Mouse (Mus musculus): ENCODE data around the gene Apod. TPM values are rescaled to one million over a fixed set of nuclear protein-coding genes. Genes with fewer than 3 reads are reported as not detected.

The Apod gene
- polyA plus RNA-seq, 1 experiment, result 6.1 TPM

- H3K27me3 ChIP-seq (ENCODE audit: control insufficient read depth, insufficient read depth, low read length), result no peaks in the 10 kb centered on the region
- no peak overlapping the region for H3K27ac ChIP-seq (ENCODE audit: control insufficient read depth, insufficient read depth, low read length)
- TF ChIP-seq POLR2A (IDR thresholded peaks at IDR 0.05; ENCODE audit: control insufficient read depth, extremely low read depth, insufficient read depth, low read length, poor library complexity), result no peak
- TF ChIP-seq CTCF (IDR thresholded peaks at IDR 0.05; ENCODE audit: borderline replicate concordance, control insufficient read depth, extremely low read depth, insufficient read depth, low read length, poor library complexity), result no peak
- no peaks in the 10 kb centered on the region for H3K4me1 ChIP-seq (replicated peaks; ENCODE audit: control insufficient read depth, insufficient read depth, low read length)
- no peak overlapping the region for H3K4me3 ChIP-seq (ENCODE audit: control insufficient read depth, insufficient read depth, low read length)
- 85% methylated on average over 10 of the region's 10 CpGs for WGBS
- DNase-seq, result no peak
- H3K36me3 ChIP-seq (ENCODE audit: control insufficient read depth, insufficient read depth, low read length), result no peaks in the 10 kb centered on the region
Measured at GRCm38 (mm10) chr16:31303276-31303675, 11.3 kb downstream of the Apod start.

DNA sequence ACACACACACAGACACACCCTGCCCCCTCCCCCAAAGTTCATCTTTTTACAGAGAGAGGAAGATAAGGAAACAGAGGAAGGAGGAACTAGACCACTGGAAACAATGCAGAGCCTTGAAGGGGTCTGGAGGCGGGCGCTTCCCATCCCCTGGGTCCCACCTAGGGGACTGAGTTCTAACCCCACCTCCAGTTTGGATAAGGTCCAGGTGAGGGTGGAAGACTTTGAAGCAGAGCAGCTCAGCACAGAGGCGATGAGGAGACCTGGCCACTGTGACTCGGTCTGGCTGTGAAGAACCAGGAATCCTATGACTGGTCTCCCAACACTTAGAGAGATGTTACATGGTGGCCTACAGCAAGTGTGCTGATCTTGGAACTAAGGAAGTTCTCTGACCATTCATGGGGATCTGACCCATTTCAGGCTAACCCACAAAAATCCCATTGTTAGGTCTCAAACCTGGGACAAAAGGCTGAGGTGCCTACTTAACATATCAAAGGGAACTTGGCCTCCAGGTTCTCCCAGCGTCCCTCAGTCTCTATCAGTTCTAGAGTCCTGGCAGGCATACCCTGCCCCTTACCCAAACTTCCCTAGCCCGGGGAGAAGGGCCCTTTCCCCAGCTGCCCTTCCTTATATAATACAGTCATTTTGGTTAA, 13.6 kb downstream of the Apod start:
- no peaks in the 10 kb centered on the region for H3K27me3 ChIP-seq (ENCODE audit: control insufficient read depth, insufficient read depth, low read length)
- WGBS, result 88% methylated on average over 6 of the region's 6 CpGs
- H3K36me3 ChIP-seq (ENCODE audit: control insufficient read depth, insufficient read depth, low read length), result no peaks in the 10 kb centered on the region
- no peak for DNase-seq
- H3K27ac ChIP-seq (ENCODE audit: control insufficient read depth, insufficient read depth, low read length), result no peak overlapping the region
- H3K4me3 ChIP-seq (ENCODE audit: control insufficient read depth, insufficient read depth, low read length), result no peak overlapping the region
- peaks cover 11% of the 10 kb centered on the region for H3K4me1 ChIP-seq (replicated peaks; ENCODE audit: control insufficient read depth, insufficient read depth, low read length)
- no peak for TF ChIP-seq POLR2A (IDR thresholded peaks at IDR 0.05; ENCODE audit: control insufficient read depth, extremely low read depth, insufficient read depth, low read length, poor library complexity)
- no peak for TF ChIP-seq CTCF (IDR thresholded peaks at IDR 0.05; ENCODE audit: borderline replicate concordance, control insufficient read depth, extremely low read depth, insufficient read depth, low read length, poor library complexity)

GRCm38 (mm10) chr16:31300467-31300866, 14.1 kb downstream of the Apod start:
- Histone ChIP-seq H3K27ac (ENCODE audit: control insufficient read depth, insufficient read depth, low read length) (no peak overlapping the region), H3K27me3 (ENCODE audit: control insufficient read depth, insufficient read depth, low read length) (no peaks in the 10 kb centered on the region), H3K4me1 (replicated peaks; ENCODE audit: control insufficient read depth, insufficient read depth, low read length) (peaks cover 11% of the 10 kb centered on the region), H3K4me3 (ENCODE audit: control insufficient read depth, insufficient read depth, low read length) (no peak overlapping the region), H3K36me3 (ENCODE audit: control insufficient read depth, insufficient read depth, low read length) (no peaks in the 10 kb centered on the region)
- 95% methylated on average over 7 of the region's 7 CpGs for WGBS
- TF ChIP-seq POLR2A (IDR thresholded peaks at IDR 0.05; ENCODE audit: control insufficient read depth, extremely low read depth, insufficient read depth, low read length, poor library complexity), result no peak
- DNase-seq, result no peak

- H3K36me3 ChIP-seq (ENCODE audit: control insufficient read depth, insufficient read depth, low read length), result no peaks in the 10 kb centered on the region
- peaks cover 11% of the 10 kb centered on the region for H3K4me1 ChIP-seq (replicated peaks; ENCODE audit: control insufficient read depth, insufficient read depth, low read length)
- DNase-seq, result no peak
- H3K4me3 ChIP-seq (ENCODE audit: control insufficient read depth, insufficient read depth, low read length), result no peak overlapping the region
- H3K27me3 ChIP-seq (ENCODE audit: control insufficient read depth, insufficient read depth, low read length), result no peaks in the 10 kb centered on the region
- no peak overlapping the region for H3K27ac ChIP-seq (ENCODE audit: control insufficient read depth, insufficient read depth, low read length)
- WGBS, result 95% methylated on average over 3 of the region's 3 CpGs
- TF ChIP-seq CTCF (IDR thresholded peaks at IDR 0.05; ENCODE audit: borderline replicate concordance, control insufficient read depth, extremely low read depth, insufficient read depth, low read length, poor library complexity), result no peak
- no peak for TF ChIP-seq POLR2A (IDR thresholded peaks at IDR 0.05; ENCODE audit: control insufficient read depth, extremely low read depth, insufficient read depth, low read length, poor library complexity)
Measured at GRCm38 (mm10) chr16:31299960-31300353, 14.7 kb downstream of the Apod start.

DNA sequence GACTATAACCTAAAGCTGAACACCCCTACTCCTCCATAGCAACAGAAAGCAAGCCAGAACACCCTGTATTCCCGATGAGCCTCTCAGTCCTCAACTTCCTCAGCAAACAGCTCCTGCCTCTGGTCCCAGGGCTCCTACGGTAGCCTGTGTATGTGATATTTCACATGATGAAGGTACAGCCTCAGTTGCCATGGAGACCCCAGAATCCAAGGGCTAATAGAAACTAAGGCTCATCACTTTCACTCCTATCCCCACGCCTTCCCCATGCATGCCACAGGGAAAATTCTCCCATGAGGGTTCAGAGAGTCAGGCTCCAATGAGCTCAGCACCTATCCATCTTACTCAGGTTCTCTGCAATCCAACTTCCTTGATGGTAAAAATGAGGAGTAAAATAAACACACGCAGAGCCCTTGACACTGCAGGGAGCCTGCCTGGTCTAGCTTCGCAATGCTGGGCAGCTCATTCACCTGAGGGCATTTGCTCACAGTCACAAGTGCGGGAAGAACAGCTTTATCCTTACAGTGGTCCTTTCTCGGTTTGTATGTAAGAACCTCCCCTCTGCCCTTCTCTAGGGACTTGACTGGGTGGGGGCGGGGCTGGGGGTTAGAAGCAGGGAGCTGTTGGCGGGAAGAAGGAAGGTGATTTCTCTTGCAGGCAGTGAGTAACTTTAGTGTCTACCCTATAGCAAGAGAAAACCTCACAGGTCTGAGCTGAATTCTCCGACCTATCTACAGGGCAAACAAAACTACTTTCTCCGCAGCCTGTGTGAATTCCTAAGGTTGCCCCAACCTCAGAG, 15.2 kb downstream of the Apod start:
- Histone ChIP-seq H3K4me3 (ENCODE audit: control insufficient read depth, insufficient read depth, low read length) (no peak overlapping the region), H3K27me3 (ENCODE audit: control insufficient read depth, insufficient read depth, low read length) (no peaks in the 10 kb centered on the region), H3K27ac (ENCODE audit: control insufficient read depth, insufficient read depth, low read length) (no peak overlapping the region), H3K36me3 (ENCODE audit: control insufficient read depth, insufficient read depth, low read length) (no peaks in the 10 kb centered on the region), H3K4me1 (replicated peaks; ENCODE audit: control insufficient read depth, insufficient read depth, low read length) (peaks cover 11% of the 10 kb centered on the region)
- TF ChIP-seq CTCF (IDR thresholded peaks at IDR 0.05; ENCODE audit: borderline replicate concordance, control insufficient read depth, extremely low read depth, insufficient read depth, low read length, poor library complexity) (no peak), POLR2A (IDR thresholded peaks at IDR 0.05; ENCODE audit: control insufficient read depth, extremely low read depth, insufficient read depth, low read length, poor library complexity) (no peak)
- DNase-seq, result no peak
- WGBS, result 92% methylated on average over 11 of the region's 11 CpGs

DNA sequence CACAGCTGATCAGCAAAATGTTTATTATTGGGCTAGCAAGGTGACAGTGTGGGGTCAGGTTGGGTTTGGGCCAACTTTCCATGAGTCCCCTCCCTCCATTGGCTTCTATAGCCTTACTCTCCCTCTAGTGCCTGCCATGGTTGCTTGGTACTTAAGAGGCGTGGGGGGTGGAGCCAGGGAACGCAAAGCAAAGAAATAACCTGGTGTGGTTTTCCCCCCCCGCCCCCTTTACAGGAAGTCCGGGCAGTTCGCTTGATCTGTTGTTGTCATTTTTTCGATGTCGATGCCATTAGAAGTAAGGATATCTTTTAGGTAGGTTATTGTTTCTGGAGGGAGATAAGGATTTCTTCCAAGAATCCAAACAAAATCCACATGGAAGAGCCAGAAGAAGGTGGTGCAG, 17.5 kb downstream of the Apod start:
- no peak for DNase-seq
- H3K4me1 ChIP-seq (replicated peaks; ENCODE audit: control insufficient read depth, insufficient read depth, low read length), result peaks cover 11% of the 10 kb centered on the region
- TF ChIP-seq CTCF (IDR thresholded peaks at IDR 0.05; ENCODE audit: borderline replicate concordance, control insufficient read depth, extremely low read depth, insufficient read depth, low read length, poor library complexity), result no peak
- no peak for TF ChIP-seq POLR2A (IDR thresholded peaks at IDR 0.05; ENCODE audit: control insufficient read depth, extremely low read depth, insufficient read depth, low read length, poor library complexity)
- H3K36me3 ChIP-seq (ENCODE audit: control insufficient read depth, insufficient read depth, low read length), result no peaks in the 10 kb centered on the region
- 11% methylated on average over 7 of the region's 7 CpGs for WGBS
- H3K27ac ChIP-seq (ENCODE audit: control insufficient read depth, insufficient read depth, low read length), result no peak overlapping the region
- H3K4me3 ChIP-seq (ENCODE audit: control insufficient read depth, insufficient read depth, low read length), result no peak overlapping the region
- no peaks in the 10 kb centered on the region for H3K27me3 ChIP-seq (ENCODE audit: control insufficient read depth, insufficient read depth, low read length)
